Mouse (Mus musculus): ENCODE measurements around the gene Csf2. TPM values are rescaled to one million over a fixed set of nuclear protein-coding genes. Genes with fewer than 3 reads are reported as not detected.
"Not testable (repeated sequence)": the region's sequence is repeated elsewhere in the genome, so short reads cannot be mapped to it uniquely, and the experiment has no call there.

Gene Csf2
- not detected in 2 replicates for polyA plus RNA-seq (2015; fragmentation: Nextera tagmentation; extraction: Ambion mirVana)

- no peak within 1 kb of the TSS for H3K4me3 ChIP-seq (replicated peaks; ENCODE audit: low read length)
- ATAC-seq (ENCODE audit: insufficient read depth, low FRiP score) = peak; percentile 27; the same call in 1 of the 2 replicates
- no peaks in the 10 kb centered on the region for H3K36me3 ChIP-seq (ENCODE audit: control insufficient read depth, insufficient read depth, low read length)
- no peaks in the 10 kb centered on the region for H3K4me1 ChIP-seq (ENCODE audit: control insufficient read depth, insufficient read depth, low read length)
- H3K27ac ChIP-seq (ENCODE audit: low read length) = no peak within 1 kb of the TSS
- no peaks in the 10 kb centered on the region for H3K9me3 ChIP-seq (replicated peaks; ENCODE audit: control insufficient read depth, low read length)
- no peak within 1 kb of the TSS for H3K9ac ChIP-seq (ENCODE audit: low read length)
- H3K27me3 ChIP-seq (ENCODE audit: control insufficient read depth, insufficient read depth, low read length) = no peaks in the 10 kb centered on the region
- H3K4me2 ChIP-seq (ENCODE audit: low read depth, low read length) = no peak within 1 kb of the TSS
- WGBS = 47% methylated on average over 11 of the region's 11 CpGs
Observed at GRCm38 (mm10) chr11:54248940-54249717, at the start of gene Csf2. TSS of gene Csf2 (minus strand) at chr11:54249667.

GRCm38 (mm10) chr11:54298777-54299176, 49.3 kb upstream of the Csf2 start:
- H3K4me3 ChIP-seq (replicated peaks; ENCODE audit: low read length) = no peak overlapping the region
- no peaks in the 10 kb centered on the region for H3K27me3 ChIP-seq (ENCODE audit: control insufficient read depth, insufficient read depth, low read length)
- H3K9me3 ChIP-seq (replicated peaks; ENCODE audit: control insufficient read depth, low read length) = no peaks in the 10 kb centered on the region
- H3K4me1 ChIP-seq (ENCODE audit: control insufficient read depth, insufficient read depth, low read length) = no peaks in the 10 kb centered on the region
- no peak overlapping the region for H3K9ac ChIP-seq (ENCODE audit: low read length)
- H3K36me3 ChIP-seq (ENCODE audit: control insufficient read depth, insufficient read depth, low read length) = no peaks in the 10 kb centered on the region
- H3K27ac ChIP-seq (ENCODE audit: low read length) = no peak overlapping the region
- H3K4me2 ChIP-seq (ENCODE audit: low read depth, low read length) = no peak overlapping the region
- no peak for ATAC-seq (ENCODE audit: insufficient read depth, low FRiP score)

- 91% methylated on average over 2 of the region's 2 CpGs for WGBS
- not testable (repeated sequence) for H3K27ac ChIP-seq (ENCODE audit: low read length)
Observed at GRCm38 (mm10) chr11:54297471-54297870, 48.0 kb upstream of the Csf2 start.

GRCm38 (mm10) chr11:54296734-54297133, 47.3 kb upstream of the Csf2 start:
- H3K36me3 ChIP-seq (ENCODE audit: control insufficient read depth, insufficient read depth, low read length) = no peaks in the 10 kb centered on the region
- no peaks in the 10 kb centered on the region for H3K27me3 ChIP-seq (ENCODE audit: control insufficient read depth, insufficient read depth, low read length)
- H3K4me3 ChIP-seq (replicated peaks; ENCODE audit: low read length) = no peak overlapping the region
- no peak overlapping the region for H3K4me2 ChIP-seq (ENCODE audit: low read depth, low read length)
- no peak overlapping the region for H3K9ac ChIP-seq (ENCODE audit: low read length)
- H3K9me3 ChIP-seq (replicated peaks; ENCODE audit: control insufficient read depth, low read length) = no peaks in the 10 kb centered on the region
- H3K4me1 ChIP-seq (ENCODE audit: control insufficient read depth, insufficient read depth, low read length) = no peaks in the 10 kb centered on the region
- H3K27ac ChIP-seq (ENCODE audit: low read length) = no peak overlapping the region
- ATAC-seq (ENCODE audit: insufficient read depth, low FRiP score) = no peak
- WGBS = 86% methylated on average over 1 of the region's 1 CpGs

More at GRCm38 (mm10) chr11:54297471-54297870, 48.0 kb upstream of the Csf2 start:
- not testable (repeated sequence) for H3K9ac ChIP-seq (ENCODE audit: low read length); H3K4me1 ChIP-seq (ENCODE audit: control insufficient read depth, insufficient read depth, low read length); H3K4me2 ChIP-seq (ENCODE audit: low read depth, low read length); H3K4me3 ChIP-seq (replicated peaks; ENCODE audit: low read length); H3K9me3 ChIP-seq (replicated peaks; ENCODE audit: control insufficient read depth, low read length); ATAC-seq (ENCODE audit: insufficient read depth, low FRiP score); H3K27me3 ChIP-seq (ENCODE audit: control insufficient read depth, insufficient read depth, low read length); H3K36me3 ChIP-seq (ENCODE audit: control insufficient read depth, insufficient read depth, low read length)

GRCm38 (mm10) chr11:54295971-54296370, 46.5 kb upstream of the Csf2 start:
- Histone ChIP-seq H3K4me3 (replicated peaks; ENCODE audit: low read length) (no peak overlapping the region), H3K27me3 (ENCODE audit: control insufficient read depth, insufficient read depth, low read length) (no peaks in the 10 kb centered on the region), H3K27ac (ENCODE audit: low read length) (no peak overlapping the region), H3K9ac (ENCODE audit: low read length) (no peak overlapping the region), H3K4me2 (ENCODE audit: low read depth, low read length) (no peak overlapping the region), H3K9me3 (replicated peaks; ENCODE audit: control insufficient read depth, low read length) (no peaks in the 10 kb centered on the region), H3K36me3 (ENCODE audit: control insufficient read depth, insufficient read depth, low read length) (no peaks in the 10 kb centered on the region), H3K4me1 (ENCODE audit: control insufficient read depth, insufficient read depth, low read length) (no peaks in the 10 kb centered on the region)
- no peak for ATAC-seq (ENCODE audit: insufficient read depth, low FRiP score)
- 77% methylated on average over 4 of the region's 4 CpGs for WGBS

- Histone ChIP-seq H3K9me3 (replicated peaks; ENCODE audit: control insufficient read depth, low read length) (no peaks in the 10 kb centered on the region), H3K36me3 (ENCODE audit: control insufficient read depth, insufficient read depth, low read length) (no peaks in the 10 kb centered on the region), H3K27ac (ENCODE audit: low read length) (no peak overlapping the region), H3K4me3 (replicated peaks; ENCODE audit: low read length) (no peak overlapping the region), H3K27me3 (ENCODE audit: control insufficient read depth, insufficient read depth, low read length) (no peaks in the 10 kb centered on the region), H3K9ac (ENCODE audit: low read length) (no peak overlapping the region), H3K4me2 (ENCODE audit: low read depth, low read length) (no peak overlapping the region), H3K4me1 (ENCODE audit: control insufficient read depth, insufficient read depth, low read length) (no peaks in the 10 kb centered on the region)
- ATAC-seq (ENCODE audit: insufficient read depth, low FRiP score) = no peak
- WGBS = 51% methylated on average over 12 of the region's 12 CpGs
Observed at GRCm38 (mm10) chr11:54293980-54294807, 44.7 kb upstream of the Csf2 start.

GRCm38 (mm10) chr11:54292163-54292562, 42.7 kb upstream of the Csf2 start:
- no peaks in the 10 kb centered on the region for H3K27me3 ChIP-seq (ENCODE audit: control insufficient read depth, insufficient read depth, low read length)
- no peak overlapping the region for H3K27ac ChIP-seq (ENCODE audit: low read length)
- H3K4me2 ChIP-seq (ENCODE audit: low read depth, low read length) = no peak overlapping the region
- H3K9me3 ChIP-seq (replicated peaks; ENCODE audit: control insufficient read depth, low read length) = no peaks in the 10 kb centered on the region
- H3K4me1 ChIP-seq (ENCODE audit: control insufficient read depth, insufficient read depth, low read length) = no peaks in the 10 kb centered on the region
- no peak for ATAC-seq (ENCODE audit: insufficient read depth, low FRiP score)
- H3K36me3 ChIP-seq (ENCODE audit: control insufficient read depth, insufficient read depth, low read length) = no peaks in the 10 kb centered on the region
- no peak overlapping the region for H3K4me3 ChIP-seq (replicated peaks; ENCODE audit: low read length)
- WGBS = 79% methylated on average over 2 of the region's 2 CpGs
- H3K9ac ChIP-seq (ENCODE audit: low read length) = no peak overlapping the region

- H3K27me3 ChIP-seq (ENCODE audit: control insufficient read depth, insufficient read depth, low read length) = no peaks in the 10 kb centered on the region
- ATAC-seq (ENCODE audit: insufficient read depth, low FRiP score) = no peak
Observed at GRCm38 (mm10) chr11:54287821-54288453, 38.5 kb upstream of the Csf2 start.

More at GRCm38 (mm10) chr11:54287821-54288453, 38.5 kb upstream of the Csf2 start:
- Histone ChIP-seq H3K4me2 (ENCODE audit: low read depth, low read length) (no peak overlapping the region), H3K27ac (ENCODE audit: low read length) (no peak overlapping the region), H3K4me3 (replicated peaks; ENCODE audit: low read length) (no peak overlapping the region), H3K9me3 (replicated peaks; ENCODE audit: control insufficient read depth, low read length) (no peaks in the 10 kb centered on the region), H3K36me3 (ENCODE audit: control insufficient read depth, insufficient read depth, low read length) (no peaks in the 10 kb centered on the region), H3K9ac (ENCODE audit: low read length) (no peak overlapping the region), H3K4me1 (ENCODE audit: control insufficient read depth, insufficient read depth, low read length) (no peaks in the 10 kb centered on the region)
- WGBS = 80% methylated on average over 8 of the region's 8 CpGs
